ENCODE assay signal across 13 mouse cellular contexts in the genomic region with DNA sequence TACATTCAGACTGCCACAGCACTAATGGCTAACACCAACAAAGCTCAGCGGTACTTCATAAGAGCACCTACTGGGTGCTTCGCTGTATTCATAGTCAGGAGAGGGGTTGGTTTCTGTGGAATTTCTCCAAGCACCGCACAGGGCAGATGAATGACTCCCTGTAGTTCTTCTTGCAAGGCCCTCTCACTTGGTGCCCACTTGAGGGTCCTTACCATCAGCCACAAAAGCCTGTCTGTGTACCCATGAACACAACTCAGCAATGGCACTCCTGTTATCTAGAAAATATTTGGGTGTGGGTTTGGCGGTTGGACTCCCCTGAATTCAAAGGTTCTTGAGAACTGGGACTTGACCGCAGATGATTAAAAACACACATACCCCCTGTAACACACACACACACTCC. TPM values are rescaled to one million over a fixed set of nuclear protein-coding genes. Genes with fewer than 3 reads are reported as not detected.
"Had no signal": no experiment of that assay in that cellular context is flagged by ENCODE, and none has a peak within 500 bp of the region (broad histone marks: within the 10 kb centered on the region; RNA-seq: fewer than 3 reads in every experiment).

No protein-coding gene starts in this region.

- H3K36me3 ChIP-seq: liver, embryonic 15.5 days; midbrain, embryonic 15.5 days; neural tube, embryonic 12.5 days had no signal

- H3K27me3 ChIP-seq: liver, embryonic 15.5 days; midbrain, embryonic 15.5 days; neural tube, embryonic 12.5 days had no signal

- H3K4me1 ChIP-seq: liver, embryonic 15.5 days; midbrain, embryonic 15.5 days; neural tube, embryonic 12.5 days had no signal

- H3K4me3 ChIP-seq: liver, embryonic 15.5 days; megakaryocyte, embryonic 14.5 days; midbrain, embryonic 15.5 days; neural tube, embryonic 12.5 days had no signal

- H3K9ac ChIP-seq: liver, embryonic 15.5 days; midbrain, embryonic 15.5 days; neural tube, embryonic 12.5 days had no signal

- DNase-seq: kidney, adult 8-10 months; kidney, postnatal 25 days; thymus, adult 2 months; thymus, postnatal 25 days had no signal

- H3K27ac ChIP-seq: liver, embryonic 15.5 days; macrophage; midbrain, embryonic 15.5 days; neural tube, embryonic 12.5 days had no signal

- H3K9me3 ChIP-seq: liver, embryonic 15.5 days; midbrain, embryonic 15.5 days; neural tube, embryonic 12.5 days had no signal

- H3K4me2 ChIP-seq: liver, embryonic 11.5 days; liver, embryonic 15.5 days; midbrain, embryonic 11.5 days; midbrain, embryonic 15.5 days; neural tube, embryonic 12.5 days had no signal

RNA-seq across cellular contexts. Expression of a gene that starts 57.8 kb away (rescaled TPM):
- total RNA-seq: monocyte, adult 5-6 weeks; neutrophil, adult 5-6 weeks had no signal
- polyA plus RNA-seq: macrophage had no signal
